Mouse (Mus musculus) activated CD4-positive, CD25-positive, alpha-beta regulatory T cell, adult 4 months (primary cell): ENCODE results near the gene Cep68. TPM values are rescaled to one million over a fixed set of nuclear protein-coding genes. Genes with fewer than 3 reads are reported as not detected.
"Not testable (repeated sequence)": the region's sequence is repeated elsewhere in the genome, so short reads cannot be mapped to it uniquely, and the experiment has no call there.

ENCODE experiments used
- ATAC-seq: one replicate; pipeline ENCODE4 v1.8.0; 2017
- polyA plus RNA-seq, 2 experiments: library from polyadenylated mRNA; unstranded; fragments of 100-300 nt; shearing (Covaris generic); gene quantifications; one replicate each; pipeline ENCODE4 v1.2.1; 2017

Gene Cep68
- polyA plus RNA-seq, 2 experiments from 2014 or later, result 9.4 to 11.2 TPM

- ATAC-seq, result no peak
Observed at GRCm38 (mm10) chr11:20242366-20243056, 6.7 kb downstream of the Cep68 start.

GRCm38 (mm10) chr11:20241311-20241710, 7.9 kb downstream of the Cep68 start:
- ATAC-seq, result no peak

GRCm38 (mm10) chr11:20240331-20240730, 8.9 kb downstream of the Cep68 start:
- ATAC-seq, result no peak

- no peak for ATAC-seq
Observed at GRCm38 (mm10) chr11:20239279-20239861, 9.9 kb downstream of the Cep68 start.

GRCm38 (mm10) chr11:20237976-20238375, 11.3 kb downstream of the Cep68 start:
- no peak for ATAC-seq

DNA sequence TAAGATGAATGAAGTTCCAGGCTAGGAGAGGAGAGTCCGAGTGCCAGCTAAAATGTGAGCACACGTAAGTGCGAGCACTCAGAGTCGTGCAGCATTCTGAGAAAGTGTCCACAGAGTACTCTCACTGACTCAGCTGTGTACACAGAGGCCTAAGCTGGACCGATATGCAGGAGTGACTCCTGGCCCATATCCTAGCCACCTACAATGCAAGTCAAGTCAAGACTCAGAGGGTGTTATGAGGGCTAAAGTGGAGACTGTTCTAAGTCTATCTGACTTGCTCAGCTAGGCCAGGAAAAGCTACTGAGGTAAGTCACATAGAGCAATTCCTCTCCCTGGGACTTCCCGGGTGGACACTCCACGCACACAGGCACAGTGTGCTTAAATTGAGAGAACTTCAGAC, 12.2 kb downstream of the Cep68 start:
- ATAC-seq, result no peak

DNA sequence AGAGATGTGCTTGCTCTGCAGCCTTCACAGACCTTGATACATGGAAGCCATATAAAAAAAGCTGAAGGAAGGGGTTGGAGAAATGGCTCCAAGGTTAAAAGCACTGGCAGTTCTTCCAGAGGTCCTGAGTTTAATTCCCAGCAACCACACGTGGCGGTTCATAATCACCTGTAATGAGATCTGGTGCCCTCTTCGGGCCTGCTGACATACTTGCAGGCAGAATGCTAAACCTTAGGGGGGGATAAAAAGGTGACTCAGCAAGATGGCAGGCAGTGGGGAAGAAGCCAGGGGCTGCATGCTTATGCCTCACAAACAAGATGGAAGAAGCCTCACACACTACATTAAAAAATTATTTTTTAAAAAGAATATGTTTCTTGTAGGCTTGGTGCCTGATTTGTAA, 15.0 kb downstream of the Cep68 start:
- no peak for ATAC-seq

DNA sequence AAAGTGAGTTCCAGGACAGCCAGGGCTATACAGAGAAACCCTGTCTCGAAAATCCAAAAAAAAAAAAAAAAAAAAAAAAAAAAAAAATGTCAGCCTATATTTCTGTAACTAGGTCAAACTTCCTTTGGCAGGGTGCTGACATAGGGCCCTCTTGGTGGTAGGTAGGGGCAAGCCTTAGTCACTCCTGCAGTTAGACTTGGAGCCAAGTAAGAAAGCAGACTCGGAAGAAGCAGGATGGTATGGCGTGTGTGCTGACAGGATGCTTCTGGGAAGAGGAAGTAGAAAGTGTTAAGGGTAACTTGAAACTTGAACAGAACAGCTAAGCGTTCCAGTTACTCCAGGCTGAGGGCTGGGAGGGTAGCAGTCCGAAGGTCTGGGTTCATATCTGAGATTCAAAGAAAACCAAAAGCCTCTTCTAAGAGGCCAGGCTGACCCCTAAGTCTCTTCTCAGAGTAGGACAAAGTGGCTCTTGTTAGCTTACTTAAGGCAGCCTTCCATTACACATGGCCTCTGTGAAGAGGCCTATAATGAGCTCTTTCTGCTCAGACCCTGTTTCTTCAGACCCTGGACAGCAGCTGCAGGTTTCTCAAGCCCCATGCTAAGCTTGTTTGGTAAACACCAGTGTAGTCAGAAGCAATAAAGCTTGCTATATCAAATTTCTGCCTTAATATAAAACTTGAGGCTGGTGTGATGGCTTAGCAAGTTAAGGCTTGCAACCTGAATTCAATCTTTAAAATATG, 17.0 kb downstream of the Cep68 start:
- ATAC-seq, result no peak

DNA sequence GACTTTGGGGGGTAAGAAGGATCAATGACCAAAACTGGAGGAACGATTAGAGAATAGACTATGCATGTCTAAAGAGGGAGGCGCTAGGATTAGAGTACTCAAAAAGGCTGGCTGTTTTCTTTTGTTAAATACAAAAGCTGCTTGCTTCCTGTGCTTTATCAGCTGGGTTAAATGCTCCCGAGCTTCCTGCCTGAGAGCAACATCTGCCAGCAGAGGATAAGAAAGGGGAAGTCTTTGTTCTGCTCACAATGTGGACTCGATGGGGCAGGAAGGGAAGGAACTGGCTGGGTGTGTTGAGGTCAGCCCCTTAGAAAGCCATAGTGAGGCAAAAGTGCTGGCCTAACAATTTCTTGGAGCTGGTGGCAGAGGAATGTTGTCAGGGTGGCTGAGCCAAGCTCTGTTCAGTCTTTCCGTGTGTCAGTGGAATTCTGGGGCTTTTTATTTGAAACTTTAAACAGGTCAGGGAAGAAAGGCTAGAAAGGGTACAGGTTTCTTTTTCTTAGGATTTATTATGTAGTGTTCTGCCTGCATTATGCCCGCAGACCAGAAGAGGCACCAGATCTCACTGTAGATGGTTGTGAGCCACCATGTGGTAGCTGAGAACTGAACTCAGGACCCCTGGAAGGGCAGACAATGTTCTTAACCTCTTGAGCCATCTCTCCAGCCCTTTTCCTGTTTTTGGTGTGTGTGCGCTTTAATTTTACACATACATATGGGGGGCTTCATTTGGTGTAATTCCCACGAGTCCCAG, 17.9 kb downstream of the Cep68 start:
- no peak for ATAC-seq

GRCm38 (mm10) chr11:20230286-20230685, 18.9 kb downstream of the Cep68 start:
- no peak for ATAC-seq

GRCm38 (mm10) chr11:20229311-20229710, 19.9 kb downstream of the Cep68 start:
- ATAC-seq, result no peak

- ATAC-seq, result no peak
Observed at GRCm38 (mm10) chr11:20228666-20229065, 20.6 kb downstream of the Cep68 start.

- ATAC-seq, result no peak
Observed at GRCm38 (mm10) chr11:20225938-20226337, 23.3 kb downstream of the Cep68 start.

- no peak for ATAC-seq
Observed at GRCm38 (mm10) chr11:20224196-20224595, 25.0 kb downstream of the Cep68 start.

DNA sequence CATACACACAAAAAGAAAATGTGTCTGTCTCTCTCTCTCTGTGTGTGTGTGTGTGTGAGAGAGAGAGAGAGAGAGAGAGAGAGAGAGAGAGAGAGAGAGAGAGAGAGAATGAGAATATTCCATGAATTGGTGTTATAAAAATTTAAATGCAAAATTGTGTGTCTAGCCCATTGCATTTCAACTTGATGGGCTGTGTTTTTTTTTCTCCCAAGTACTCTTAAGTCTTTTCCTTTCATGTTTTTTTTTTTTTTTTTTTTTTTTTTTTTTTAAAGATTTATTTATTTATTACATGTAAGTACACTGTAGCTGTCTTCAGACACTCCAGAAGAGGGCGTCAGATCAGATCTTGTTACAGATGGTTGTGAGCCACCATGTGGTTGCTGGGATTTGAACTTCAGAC, 27.6 kb downstream of the Cep68 start:
- ATAC-seq, result not testable (repeated sequence)

DNA sequence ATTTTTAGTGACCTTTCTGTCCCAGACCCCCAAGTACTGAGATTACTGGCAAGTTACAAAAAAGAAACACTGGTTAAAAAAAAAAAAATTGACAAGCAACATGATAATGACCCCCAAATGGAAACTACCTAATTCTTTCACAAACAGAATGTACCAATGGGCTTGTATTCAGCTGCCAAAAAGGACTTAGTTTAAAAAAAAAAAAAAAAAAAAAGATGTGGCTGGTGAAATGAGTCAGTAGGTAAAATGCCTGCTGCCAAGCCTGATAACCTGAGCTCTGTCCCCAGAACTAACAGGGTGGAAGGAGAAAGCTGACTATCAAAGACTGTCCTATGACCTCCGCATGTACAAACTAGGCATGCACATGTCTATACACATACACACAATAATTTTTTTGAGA, 32.0 kb downstream of the Cep68 start:
- ATAC-seq, result no peak

GRCm38 (mm10) chr11:20216415-20216814, 32.8 kb downstream of the Cep68 start:
- no peak for ATAC-seq

GRCm38 (mm10) chr11:20214779-20215178, 34.5 kb downstream of the Cep68 start:
- ATAC-seq, result no peak

DNA sequence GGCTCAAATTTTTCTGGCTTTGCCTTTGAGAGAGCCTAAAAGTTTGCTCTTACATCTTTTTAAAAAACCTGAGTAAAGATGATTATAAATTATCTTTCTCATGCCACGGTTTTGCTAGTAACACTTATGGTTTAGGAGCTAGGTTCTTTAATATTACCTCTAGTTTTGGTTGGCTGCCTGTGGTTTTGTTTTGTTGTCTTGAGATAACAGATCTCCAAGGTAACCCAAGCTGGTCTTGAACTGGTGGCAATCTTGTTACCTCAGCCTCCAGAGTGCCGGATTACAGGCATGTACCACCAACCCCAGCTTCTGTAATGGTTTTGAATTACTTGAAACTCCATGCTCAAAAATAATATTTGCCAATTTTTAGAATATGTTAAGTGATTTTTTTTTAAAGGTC, 37.4 kb downstream of the Cep68 start:
- ATAC-seq, result no peak

- no peak for ATAC-seq
Observed at GRCm38 (mm10) chr11:20207589-20207988, 41.6 kb downstream of the Cep68 start.

- no peak for ATAC-seq
Observed at GRCm38 (mm10) chr11:20206626-20207223, 42.5 kb downstream of the Cep68 start.

GRCm38 (mm10) chr11:20205538-20205937, 43.7 kb downstream of the Cep68 start:
- no peak for ATAC-seq
